17 mouse cellular contexts compared by ENCODE assay signal in genomic region chr3:146486464-146486863, GRCm38 (mm10). TPM values are rescaled to one million over a fixed set of nuclear protein-coding genes. Genes with fewer than 3 reads are reported as not detected.
DNase-seq lines count a peak whose midpoint lies in the region; ATAC-seq and TF ChIP-seq lines count a peak whose summit lies in the region.
"Had no signal": no experiment of that assay in that cellular context is flagged by ENCODE, and none has a peak within 500 bp of the region (broad histone marks: within the 10 kb centered on the region; RNA-seq: fewer than 3 reads in every experiment).

No protein-coding gene starts in this region.

- no peaks in the 10 kb centered on the region for H3K79me2 ChIP-seq in MEL (ENCODE audit: control insufficient read depth, insufficient read depth, low read length, poor library complexity)

- no peaks in the 10 kb centered on the region for H3K36me3 ChIP-seq in lung, postnatal 0 days (ENCODE audit: insufficient read depth, low read length)
- H3K36me3 ChIP-seq in E14TG2a.4 (ENCODE audit: insufficient read depth, low read length) = no peaks in the 10 kb centered on the region
- H3K36me3 ChIP-seq in MEL (ENCODE audit: control insufficient read depth in 1 of 2, insufficient read depth in 2 of 2, low read length in 2 of 2) = no peaks in the 10 kb centered on the region

- no peaks in the 10 kb centered on the region for H3K4me1 ChIP-seq in lung, postnatal 0 days (ENCODE audit: insufficient read depth, low read depth, low read length)
- H3K4me1 ChIP-seq in E14TG2a.4 (replicated peaks; ENCODE audit: low read depth, low read length) = no peaks in the 10 kb centered on the region
- H3K4me1 ChIP-seq in MEL (ENCODE audit: control insufficient read depth in 1 of 2, insufficient read depth in 2 of 2, low read length in 2 of 2) = peaks cover 0 to 3% of the 10 kb centered on the region in 2 experiments; a peak in 3 of 4 replicates
- H3K4me1 ChIP-seq: heart, embryonic 12.5 days; limb, embryonic 15.5 days had no signal

- no peak for DNase-seq in lung, postnatal 0 days (ENCODE audit: low spot score)
- no peak for DNase-seq in lung, adult 18-20 months
- no peak for DNase-seq in MEL (ENCODE audit: low read depth, low spot score)
- DNase-seq in cerebellum, adult 8-10 months = no peak
- DNase-seq in heart, adult 11 months = no peak
- DNase-seq: adrenal gland, postnatal 25 days; cerebellum, postnatal 10 days; heart, postnatal 36 days had no signal

- 82% methylated on average over 4 of the region's 4 CpGs for WGBS in lung, postnatal 0 days

- no peaks in the 10 kb centered on the region for H3K27me3 ChIP-seq in lung, postnatal 0 days (replicated peaks; ENCODE audit: insufficient read depth, low read length)
- H3K27me3 ChIP-seq in E14TG2a.4 (ENCODE audit: insufficient read depth, low read length) (no peaks in the 10 kb centered on the region), MEL (ENCODE audit: control insufficient read depth in 1 of 2, insufficient read depth in 2 of 2, low read length in 2 of 2) (no peaks in the 10 kb centered on the region)
- H3K27me3 ChIP-seq: heart, embryonic 12.5 days; limb, embryonic 15.5 days had no signal

- peak; percentile 32 for TF ChIP-seq RAD21 in MEL (IDR thresholded peaks at IDR 0.05; ENCODE audit: low read depth, low read length)

- no peak overlapping the region for H3K4me3 ChIP-seq in lung, postnatal 0 days (ENCODE audit: low read depth, low read length)
- H3K4me3 ChIP-seq in E14TG2a.4 (replicated peaks; ENCODE audit: low read length) (no peak overlapping the region), MEL (ENCODE audit: control insufficient read depth in 1 of 2, insufficient read depth in 1 of 2, low read depth in 2 of 2, low read length in 2 of 2) (no peak overlapping the region)
- H3K4me3 ChIP-seq: erythroblast, embryonic 14.5 days; heart, embryonic 12.5 days; limb, embryonic 15.5 days; myocyte had no signal

- no peak for ATAC-seq in lung, postnatal 0 days
- peak; percentile 65 for ATAC-seq in megakaryocyte-erythroid progenitor cell, adult 5-6 weeks (replicated peaks; ENCODE audit: low FRiP score, low TSS enrichment, poor library complexity, severe bottlenecking)
- ATAC-seq: activated CD4-positive, CD25-positive, alpha-beta regulatory T cell, adult 4 months; hindbrain, postnatal 0 days had no signal

- no peak for TF ChIP-seq POLR2A in MEL (IDR thresholded peaks at IDR 0.05; ENCODE audit: control insufficient read depth in 1 of 2, insufficient read depth in 1 of 2, low read depth in 1 of 2, low read length in 2 of 2, poor library complexity in 1 of 2)

- H3K9ac ChIP-seq in lung, postnatal 0 days (replicated peaks; ENCODE audit: low read depth) = no peak overlapping the region
- no peak overlapping the region for H3K9ac ChIP-seq in MEL (ENCODE audit: control insufficient read depth, low read depth, low read length, poor library complexity, severe bottlenecking)
- H3K9ac ChIP-seq: heart, embryonic 12.5 days; limb, embryonic 15.5 days had no signal

- TF ChIP-seq CTCF in lung, postnatal 0 days (IDR thresholded peaks at IDR 0.05) = peak; percentile 32
- TF ChIP-seq CTCF in E14TG2a.4 (conservative IDR thresholded peaks at IDR 0.05; ENCODE audit: low read length) (peak; percentile 40), MEL (IDR thresholded peaks at IDR 0.05 in 2 of 3, conservative IDR thresholded peaks at IDR 0.05 in 1 of 3; ENCODE audit: control insufficient read depth in 1 of 3, insufficient read depth in 1 of 3, low read depth in 2 of 3, low read length in 3 of 3, poor library complexity in 1 of 3, severe bottlenecking in 1 of 3) (peak; percentile 14 to 34 (median 22); a peak in 5 of 6 replicates)

- no peak overlapping the region for H3K4me2 ChIP-seq in lung, postnatal 0 days (replicated peaks; ENCODE audit: low read depth, low read length)
- H3K4me2 ChIP-seq: heart, embryonic 12.5 days; limb, embryonic 15.5 days; midbrain, embryonic 11.5 days had no signal

- no peak for TF ChIP-seq EP300 in lung, postnatal 0 days (IDR thresholded peaks at IDR 0.05)
- TF ChIP-seq EP300 in MEL (IDR thresholded peaks at IDR 0.05; ENCODE audit: low read depth in 1 of 2, low read length in 2 of 2) = no peak

- H3K27ac ChIP-seq in lung, postnatal 0 days (ENCODE audit: low read length) = no peak overlapping the region
- no peak overlapping the region for H3K27ac ChIP-seq in MEL (ENCODE audit: control insufficient read depth, low read depth, low read length)
- H3K27ac ChIP-seq: hindbrain, postnatal 0 days; limb, embryonic 15.5 days had no signal

- H3K9me3 ChIP-seq in lung, postnatal 0 days (ENCODE audit: low read length) = no peaks in the 10 kb centered on the region
- H3K9me3 ChIP-seq in E14TG2a.4 (ENCODE audit: low read length) = no peaks in the 10 kb centered on the region
- no peaks in the 10 kb centered on the region for H3K9me3 ChIP-seq in MEL (replicated peaks; ENCODE audit: insufficient read depth, low read length)
- H3K9me3 ChIP-seq: heart, embryonic 12.5 days; limb, embryonic 15.5 days had no signal

TF ChIP-seq in MEL, 35 proteins besides CTCF, POLR2A, EP300 and RAD21:
- no peak for TF ChIP-seq TBP (IDR thresholded peaks at IDR 0.05; ENCODE audit: low read depth, low read length)
- 0 out of 2 replicates have a peak, but pooled peaks have one; percentile 9 for TF ChIP-seq SMC3 (IDR thresholded peaks at IDR 0.05; ENCODE audit: low read depth, low read length)
TF ChIP-seq in MEL: peak in this region for 1.

RNA-seq across cellular contexts. Expression of gene Spata1, which starts 13.1 kb away (rescaled TPM):
- polyA plus RNA-seq in lung, postnatal 0 days (2015; fragmentation: Nextera tagmentation; extraction: Ambion mirVana) = 4.4 and 5.8 TPM in 2 replicates
- total RNA-seq in MEL (2012; rRNA removed) = 1.1 and 1.2 TPM in 2 replicates
- 1 to 10 TPM in 1 of 2 experiments, not detected in 1; 1.9 TPM for polyA plus RNA-seq in MEL (2012; ENCODE audit: insufficient read depth in 1 of 2, insufficient read length in 2 of 2, low read depth in 1 of 2, low replicate concordance in 2 of 2, missing spikeins in 1 of 2)
- 6.9 and 7.8 TPM in 2 replicates for total RNA-seq in megakaryocyte-erythroid progenitor cell, adult 5-6 weeks (2014; fragmentation: Nextera tagmentation)
- 4.7 and 32.3 TPM in 2 replicates for total RNA-seq in megakaryocyte-erythroid progenitor cell, adult 5-6 weeks (2017)
- polyA plus RNA-seq: erythroblast, embryonic 14.5 days had no signal

RNA-seq across cellular contexts. Expression of gene Gng5, which starts 13.1 kb away (rescaled TPM):
- polyA plus RNA-seq in lung, postnatal 0 days (2015; fragmentation: Nextera tagmentation; extraction: Ambion mirVana) = 1,414 and 1,430 TPM in 2 replicates
- total RNA-seq in MEL (2012; rRNA removed) = 186 and 193 TPM in 2 replicates
- polyA plus RNA-seq in MEL (2012; ENCODE audit: insufficient read depth in 1 of 2, insufficient read length in 2 of 2, low read depth in 1 of 2, low replicate concordance in 2 of 2, missing spikeins in 1 of 2) = 1,000 to 10,000 TPM in 1 of 2 experiments, 100 to 1,000 TPM in 1; 266 to 2,226 TPM
- total RNA-seq in megakaryocyte-erythroid progenitor cell, adult 5-6 weeks (2014; fragmentation: Nextera tagmentation) = 208 and 251 TPM in 2 replicates
- 69.8 and 110 TPM in 2 replicates for total RNA-seq in megakaryocyte-erythroid progenitor cell, adult 5-6 weeks (2017)

RNA-seq across cellular contexts. Expression of gene Rpf1, which starts 34.8 kb away (rescaled TPM):
- 38.4 and 39.8 TPM in 2 replicates for polyA plus RNA-seq in lung, postnatal 0 days (2015; fragmentation: Nextera tagmentation; extraction: Ambion mirVana)
- total RNA-seq in MEL (2012; rRNA removed) = 68.3 and 72.3 TPM in 2 replicates
- 100 to 1,000 TPM in 1 of 2 experiments, 10 to 100 TPM in 1; 73.6 to 369 TPM for polyA plus RNA-seq in MEL (2012; ENCODE audit: insufficient read depth in 1 of 2, insufficient read length in 2 of 2, low read depth in 1 of 2, low replicate concordance in 2 of 2, missing spikeins in 1 of 2)
- 69.9 and 73.5 TPM in 2 replicates for total RNA-seq in megakaryocyte-erythroid progenitor cell, adult 5-6 weeks (2014; fragmentation: Nextera tagmentation)
- total RNA-seq in megakaryocyte-erythroid progenitor cell, adult 5-6 weeks (2017) = 112 and 113 TPM in 2 replicates

RNA-seq across cellular contexts. Expression of gene Ctbs, which starts 36.9 kb away (rescaled TPM):
- polyA plus RNA-seq in lung, postnatal 0 days (2015; fragmentation: Nextera tagmentation; extraction: Ambion mirVana) = 14.8 and 15.9 TPM in 2 replicates
- 3.2 and 3.7 TPM in 2 replicates for total RNA-seq in MEL (2012; rRNA removed)
- 1 to 10 TPM in 1 of 2 experiments, not detected in 1; 5.1 TPM for polyA plus RNA-seq in MEL (2012; ENCODE audit: insufficient read depth in 1 of 2, insufficient read length in 2 of 2, low read depth in 1 of 2, low replicate concordance in 2 of 2, missing spikeins in 1 of 2)
- total RNA-seq in megakaryocyte-erythroid progenitor cell, adult 5-6 weeks (2014; fragmentation: Nextera tagmentation) = 2.9 and 5.0 TPM in 2 replicates
- 7.0 and 13.1 TPM in 2 replicates for total RNA-seq in megakaryocyte-erythroid progenitor cell, adult 5-6 weeks (2017)
